Mouse (Mus musculus): Measurements from ENCODE around the gene Fntb. TPM values are rescaled to one million over a fixed set of nuclear protein-coding genes. Genes with fewer than 3 reads are reported as not detected.

The Fntb gene
- polyA plus RNA-seq, 1 experiment from 2014 or later: 16.2 TPM

GRCm38 (mm10) chr12:76752652-76753318, 12.6 kb upstream of the Fntb start:
- no peaks in the 10 kb centered on the region for H3K36me3 ChIP-seq (replicated peaks; ENCODE audit: insufficient read depth, low read length)
- H3K4me2 ChIP-seq (ENCODE audit: low read depth, low read length): no peak overlapping the region
- H3K4me3 ChIP-seq (ENCODE audit: low read depth, low read length): no peak overlapping the region
- no peaks in the 10 kb centered on the region for H3K9me3 ChIP-seq (ENCODE audit: low read length)
- TF ChIP-seq CTCF (IDR thresholded peaks at IDR 0.05; ENCODE audit: low read depth): peak; percentile 75
- no peak for TF ChIP-seq EP300 (IDR thresholded peaks at IDR 0.05; ENCODE audit: low read depth)
- H3K27ac ChIP-seq (ENCODE audit: low read depth): no peak overlapping the region
- no peaks in the 10 kb centered on the region for H3K4me1 ChIP-seq (ENCODE audit: insufficient read depth)
- DNase-seq (peak; percentile 45), ATAC-seq (no peak)
- no peak overlapping the region for H3K9ac ChIP-seq (replicated peaks)
- H3K27me3 ChIP-seq (ENCODE audit: insufficient read depth, low read length): 0 out of 2 replicates have a peak, but pooled peaks cover 4% of the 10 kb centered on the region
- 38% methylated on average over 12 of the region's 14 CpGs for WGBS (ENCODE audit: insufficient replicate concordance)

DNA sequence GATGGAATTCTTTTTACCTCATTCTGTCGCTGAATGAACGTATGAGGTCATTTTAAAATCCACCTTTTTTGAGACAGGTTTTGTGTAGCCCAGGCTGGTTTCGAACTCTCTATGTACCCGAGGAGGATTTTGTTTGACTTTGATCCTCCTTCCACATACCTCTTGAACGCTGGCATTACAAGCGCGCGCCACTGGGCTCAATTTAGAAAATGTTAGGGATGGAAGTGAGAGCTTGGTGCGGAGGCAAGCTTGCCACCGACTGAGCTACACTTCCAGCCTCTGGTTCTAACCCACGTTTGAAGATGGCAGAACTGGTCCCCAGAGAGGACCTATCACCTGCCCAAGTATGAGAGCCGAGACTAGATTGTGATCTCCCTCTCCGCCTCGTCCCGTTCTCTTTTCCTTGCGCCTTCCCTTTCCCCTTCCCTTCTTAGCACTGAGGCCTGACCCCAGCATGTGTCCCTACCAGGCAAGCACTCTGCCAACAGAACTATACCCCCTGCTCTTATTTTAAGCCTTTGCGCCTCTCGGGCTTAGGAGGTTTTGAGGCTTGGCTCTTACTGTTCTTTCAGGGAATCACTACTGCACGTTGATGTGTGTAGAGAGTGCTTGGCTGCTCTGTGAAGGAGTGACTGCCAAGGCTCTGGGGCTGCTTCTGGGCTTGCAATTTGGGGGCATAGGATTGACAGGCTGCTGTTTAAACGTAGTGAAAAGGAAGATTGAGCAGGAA, 677 bp downstream of the Fntb start:
- no peaks in the 10 kb centered on the region for H3K27me3 ChIP-seq (ENCODE audit: insufficient read depth, low read length)
- WGBS (ENCODE audit: insufficient replicate concordance): 30% methylated on average over 20 of the region's 20 CpGs
- H3K4me3 ChIP-seq (ENCODE audit: low read depth, low read length): peak overlapping the region; percentile 66
- H3K36me3 ChIP-seq (replicated peaks; ENCODE audit: insufficient read depth, low read length): no peaks in the 10 kb centered on the region
- no peaks in the 10 kb centered on the region for H3K9me3 ChIP-seq (ENCODE audit: low read length)
- peak overlapping the region; percentile 85 for H3K4me2 ChIP-seq (ENCODE audit: low read depth, low read length)
- H3K27ac ChIP-seq (ENCODE audit: low read depth): peak overlapping the region; percentile 83
- DNase-seq (no peak), ATAC-seq (peak; percentile 11; the same call in 1 of the 2 replicates)
- TF ChIP-seq CTCF (IDR thresholded peaks at IDR 0.05; ENCODE audit: low read depth) (no peak), EP300 (IDR thresholded peaks at IDR 0.05; ENCODE audit: low read depth) (no peak)
- peak overlapping the region; percentile 76 for H3K9ac ChIP-seq (replicated peaks)
- H3K4me1 ChIP-seq (ENCODE audit: insufficient read depth): peaks cover 11% of the 10 kb centered on the region

DNA sequence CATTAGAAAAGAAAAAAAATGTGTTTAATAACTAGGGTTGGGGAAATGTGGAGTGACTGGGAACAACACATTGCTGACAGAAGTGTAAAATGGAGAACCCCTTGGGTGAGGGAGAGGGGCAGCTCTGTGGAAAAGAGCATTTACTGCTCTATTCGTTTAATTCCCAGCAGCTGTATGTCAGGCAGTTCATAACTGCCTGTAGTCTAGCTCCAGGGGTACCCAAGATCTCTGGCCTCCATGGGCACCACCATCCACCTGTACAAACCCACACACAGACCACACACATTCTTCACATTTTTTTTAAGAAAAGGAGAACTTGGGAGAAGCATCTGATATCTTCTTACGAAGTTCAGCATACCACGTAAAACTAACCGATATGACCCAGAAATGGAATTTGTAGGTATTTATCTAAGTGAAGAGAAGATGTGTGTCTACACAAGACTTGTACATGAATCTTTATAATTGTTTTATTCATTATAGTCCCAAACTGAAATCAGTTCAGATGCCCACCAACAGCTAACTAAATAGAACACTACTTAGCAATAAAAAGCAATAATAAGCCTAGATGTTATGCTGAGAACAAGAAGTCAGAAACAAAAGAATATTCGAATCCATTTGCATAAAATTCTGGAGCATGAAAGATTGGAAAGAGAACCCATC, 5.6 kb downstream of the Fntb start:
- Histone ChIP-seq H3K9ac (replicated peaks) (no peak overlapping the region), H3K4me3 (ENCODE audit: low read depth, low read length) (no peak overlapping the region), H3K36me3 (replicated peaks; ENCODE audit: insufficient read depth, low read length) (no peaks in the 10 kb centered on the region), H3K4me2 (ENCODE audit: low read depth, low read length) (no peak overlapping the region), H3K27ac (ENCODE audit: low read depth) (no peak overlapping the region), H3K27me3 (ENCODE audit: insufficient read depth, low read length) (no peaks in the 10 kb centered on the region), H3K4me1 (ENCODE audit: insufficient read depth) (peaks cover 5% of the 10 kb centered on the region), H3K9me3 (ENCODE audit: low read length) (no peaks in the 10 kb centered on the region)
- no peak for DNase-seq
- no peak for ATAC-seq
- WGBS (ENCODE audit: insufficient replicate concordance): 83% methylated on average over 5 of the region's 5 CpGs
- TF ChIP-seq EP300 (IDR thresholded peaks at IDR 0.05; ENCODE audit: low read depth) (no peak), CTCF (IDR thresholded peaks at IDR 0.05; ENCODE audit: low read depth) (no peak)

DNA sequence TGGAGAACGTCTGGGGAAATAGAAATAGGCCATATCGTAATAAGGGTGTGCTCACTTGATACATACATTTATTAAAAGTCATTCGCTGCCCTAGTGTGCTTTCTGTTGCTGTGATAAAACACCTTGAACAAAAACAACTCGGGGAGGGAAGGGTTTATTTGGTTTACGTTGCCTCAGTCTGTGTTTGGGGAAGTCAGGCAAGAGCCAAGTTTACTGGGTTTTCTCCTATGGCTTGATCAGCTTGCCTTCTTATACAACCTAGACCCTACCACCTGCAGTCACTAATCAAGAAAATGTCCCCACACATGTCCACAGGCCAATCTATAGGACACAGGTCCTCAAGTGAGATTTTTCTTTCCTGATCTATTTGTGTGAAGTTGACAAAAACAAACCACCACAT, 6.2 kb downstream of the Fntb start:
- DNase-seq (no peak), ATAC-seq (no peak)
- H3K27ac ChIP-seq (ENCODE audit: low read depth): no peak overlapping the region
- H3K36me3 ChIP-seq (replicated peaks; ENCODE audit: insufficient read depth, low read length): no peaks in the 10 kb centered on the region
- no peaks in the 10 kb centered on the region for H3K9me3 ChIP-seq (ENCODE audit: low read length)
- no peaks in the 10 kb centered on the region for H3K27me3 ChIP-seq (ENCODE audit: insufficient read depth, low read length)
- TF ChIP-seq CTCF (IDR thresholded peaks at IDR 0.05; ENCODE audit: low read depth) (no peak), EP300 (IDR thresholded peaks at IDR 0.05; ENCODE audit: low read depth) (no peak)
- no peak overlapping the region for H3K4me2 ChIP-seq (ENCODE audit: low read depth, low read length)
- H3K4me3 ChIP-seq (ENCODE audit: low read depth, low read length): no peak overlapping the region
- H3K4me1 ChIP-seq (ENCODE audit: insufficient read depth): no peaks in the 10 kb centered on the region; the same call in none of the 2 replicates
- WGBS (ENCODE audit: insufficient replicate concordance): 67% methylated on average over 5 of the region's 5 CpGs
- no peak overlapping the region for H3K9ac ChIP-seq (replicated peaks)

DNA sequence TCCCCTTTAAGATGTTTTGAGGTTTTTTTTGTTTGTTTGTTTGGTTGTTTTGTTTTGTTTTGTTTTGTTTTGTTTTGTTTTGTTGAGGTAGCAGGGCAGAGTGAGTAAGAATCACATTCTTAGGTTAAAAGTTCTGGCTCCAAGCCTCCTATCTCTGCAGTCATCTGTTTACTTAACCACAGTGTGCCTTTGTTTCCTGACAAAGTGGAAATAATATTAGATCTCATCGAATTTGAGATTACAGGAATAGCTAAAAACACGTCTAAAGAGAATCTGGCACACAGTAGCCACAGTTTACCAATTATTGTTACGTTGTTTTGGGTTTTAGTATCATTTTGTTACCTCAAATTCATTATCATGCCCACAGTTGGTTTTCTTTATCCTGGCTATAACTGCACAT, 9.3 kb downstream of the Fntb start:
- TF ChIP-seq EP300 (IDR thresholded peaks at IDR 0.05; ENCODE audit: low read depth) (no peak), CTCF (IDR thresholded peaks at IDR 0.05; ENCODE audit: low read depth) (no peak)
- Histone ChIP-seq H3K9ac (replicated peaks) (no peak overlapping the region), H3K9me3 (ENCODE audit: low read length) (no peaks in the 10 kb centered on the region), H3K27me3 (ENCODE audit: insufficient read depth, low read length) (no peaks in the 10 kb centered on the region), H3K27ac (ENCODE audit: low read depth) (no peak overlapping the region), H3K4me1 (ENCODE audit: insufficient read depth) (no peaks in the 10 kb centered on the region; the same call in 1 of the 2 replicates), H3K4me2 (ENCODE audit: low read depth, low read length) (no peak overlapping the region), H3K4me3 (ENCODE audit: low read depth, low read length) (no peak overlapping the region), H3K36me3 (replicated peaks; ENCODE audit: insufficient read depth, low read length) (peaks cover 3% of the 10 kb centered on the region; the same call in 1 of the 2 replicates)
- ATAC-seq (no peak), DNase-seq (no peak)
- WGBS (ENCODE audit: insufficient replicate concordance): 51% methylated on average over 3 of the region's 3 CpGs

DNA sequence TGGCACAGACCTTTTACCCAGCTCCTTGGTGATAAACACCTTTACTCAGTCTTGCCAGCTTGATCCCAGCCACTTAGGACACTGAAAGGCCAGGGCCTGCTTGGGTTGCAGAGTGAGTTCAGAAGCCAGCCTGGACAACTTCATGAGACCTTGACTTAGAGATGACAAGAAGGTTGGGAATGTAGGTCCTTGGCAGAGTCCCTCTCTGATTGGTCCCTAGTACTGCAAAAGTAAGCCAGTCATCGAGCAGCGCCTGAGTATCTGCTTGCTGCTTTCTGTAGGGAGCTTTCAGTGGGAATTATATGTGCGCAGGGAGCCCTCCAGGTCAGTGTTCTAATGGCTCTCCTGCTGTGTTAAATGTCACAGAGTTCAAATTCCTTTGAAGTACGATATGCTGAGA, 9.7 kb downstream of the Fntb start:
- WGBS (ENCODE audit: insufficient replicate concordance): 86% methylated on average over 4 of the region's 4 CpGs
- H3K4me2 ChIP-seq (ENCODE audit: low read depth, low read length): no peak overlapping the region
- TF ChIP-seq CTCF (IDR thresholded peaks at IDR 0.05; ENCODE audit: low read depth) (no peak), EP300 (IDR thresholded peaks at IDR 0.05; ENCODE audit: low read depth) (no peak)
- no peaks in the 10 kb centered on the region for H3K9me3 ChIP-seq (ENCODE audit: low read length)
- no peak overlapping the region for H3K27ac ChIP-seq (ENCODE audit: low read depth)
- H3K9ac ChIP-seq (replicated peaks): no peak overlapping the region
- ATAC-seq (no peak), DNase-seq (no peak)
- H3K36me3 ChIP-seq (replicated peaks; ENCODE audit: insufficient read depth, low read length): peaks cover 3% of the 10 kb centered on the region; the same call in 1 of the 2 replicates
- H3K27me3 ChIP-seq (ENCODE audit: insufficient read depth, low read length): no peaks in the 10 kb centered on the region
- no peak overlapping the region for H3K4me3 ChIP-seq (ENCODE audit: low read depth, low read length)
- H3K4me1 ChIP-seq (ENCODE audit: insufficient read depth): no peaks in the 10 kb centered on the region; the same call in 1 of the 2 replicates

Data from liver, postnatal 0 days (tissue).